Mouse (Mus musculus): ENCODE results near the gene Stmnd1.

- TF ChIP-seq CTCF (IDR thresholded peaks at IDR 0.05; ENCODE audit: low read depth) (no peak), EP300 (IDR thresholded peaks at IDR 0.05; ENCODE audit: low read depth) (no peak)
These were observed 12.3 kb upstream of the Stmnd1 start for GRCm38 (mm10) chr13:46261244-46261643.
